Mouse (Mus musculus) frontal cortex, postnatal 36 days (tissue): ENCODE measurements around the gene Nrsn1.
"Not testable (repeated sequence)": the region's sequence is repeated elsewhere in the genome, so short reads cannot be mapped to it uniquely, and the experiment has no call there.

Experiments
- DNase-seq, 2 experiments: peaks; one replicate each; pipeline ENCODE4 v3.0.0; 2022; ENCODE audit warnings: low spot score in 2 of 2

The Nrsn1 gene

GRCm38 (mm10) chr13:25270402-25270801 lies at the start of gene Nrsn1:
Nrsn1 (minus strand) TSS chr13:25270502.
- not testable (repeated sequence) for DNase-seq

DNA sequence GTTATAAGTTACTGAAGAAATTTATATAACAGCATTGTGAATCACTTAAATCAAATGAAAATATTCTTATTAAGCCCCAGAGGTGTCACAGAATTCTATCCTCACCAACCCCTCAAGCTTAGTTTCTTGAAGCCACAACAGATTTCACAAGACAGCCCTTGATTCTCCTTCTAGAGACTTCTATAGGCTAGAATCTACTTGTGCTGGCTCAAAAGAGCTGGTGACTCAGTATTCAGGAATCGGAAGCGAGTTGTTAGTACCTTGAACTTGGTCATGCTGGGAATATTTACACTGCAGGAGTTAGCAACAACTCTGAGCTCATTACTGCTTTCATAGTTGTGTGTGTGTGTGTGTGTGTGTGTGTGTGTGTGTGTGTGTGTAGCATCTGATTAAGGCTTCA lies 41.8 kb upstream of the Nrsn1 start:
- no peak for DNase-seq

DNA sequence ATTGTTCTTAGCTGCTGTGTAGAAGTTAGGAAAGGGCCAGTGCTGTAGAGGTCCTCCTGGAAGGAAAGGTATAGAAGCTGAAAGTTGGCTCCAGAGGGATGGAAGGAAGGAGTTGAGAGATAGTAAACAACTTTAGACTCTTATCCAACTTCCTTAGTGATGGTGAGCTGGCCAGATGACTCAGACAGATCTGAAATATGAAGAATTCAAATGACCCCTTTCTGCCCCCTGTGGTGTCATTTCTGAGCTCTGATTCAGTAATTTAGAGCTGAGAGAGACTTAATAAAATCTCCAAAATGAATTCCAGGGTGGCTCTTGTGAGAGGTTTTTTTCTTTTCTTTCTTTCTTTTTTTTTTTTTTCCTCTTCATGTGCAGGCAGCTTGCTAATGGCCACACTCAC lies 39.8 kb upstream of the Nrsn1 start:
- no peak for DNase-seq

GRCm38 (mm10) chr13:25288736-25289135 lies 18.4 kb upstream of the Nrsn1 start:
- DNase-seq: no peak

DNA sequence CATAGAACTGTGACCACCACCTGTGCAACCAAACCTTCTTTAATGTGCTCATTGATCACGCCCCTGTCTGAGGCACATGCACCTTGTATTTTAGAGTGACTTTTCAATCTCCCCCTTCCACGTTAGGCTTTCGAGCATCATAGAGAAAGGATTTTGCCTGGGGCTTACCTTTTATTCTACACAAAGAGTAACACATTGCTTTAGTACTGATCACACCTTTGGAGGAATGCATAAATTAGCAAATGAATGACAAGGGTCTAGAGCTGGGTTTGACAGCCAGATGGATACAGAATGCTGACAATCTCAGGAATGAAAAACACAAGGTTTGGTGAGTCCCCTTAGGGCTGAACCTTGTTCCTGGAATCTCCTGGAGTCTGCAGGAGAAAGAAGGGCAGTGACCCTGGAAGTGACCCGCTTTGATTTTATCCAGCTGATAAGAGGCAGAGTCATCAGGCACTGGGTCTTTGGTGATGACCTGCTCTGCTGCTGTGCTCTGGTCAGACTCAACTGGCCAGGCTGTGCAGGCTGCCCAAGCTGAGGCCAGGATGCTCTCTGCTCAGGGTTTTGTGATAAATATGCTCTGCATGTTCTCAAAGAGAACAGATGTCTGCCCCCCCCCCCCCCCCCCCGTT lies 4.7 kb upstream of the Nrsn1 start:
- DNase-seq: no peak

DNA sequence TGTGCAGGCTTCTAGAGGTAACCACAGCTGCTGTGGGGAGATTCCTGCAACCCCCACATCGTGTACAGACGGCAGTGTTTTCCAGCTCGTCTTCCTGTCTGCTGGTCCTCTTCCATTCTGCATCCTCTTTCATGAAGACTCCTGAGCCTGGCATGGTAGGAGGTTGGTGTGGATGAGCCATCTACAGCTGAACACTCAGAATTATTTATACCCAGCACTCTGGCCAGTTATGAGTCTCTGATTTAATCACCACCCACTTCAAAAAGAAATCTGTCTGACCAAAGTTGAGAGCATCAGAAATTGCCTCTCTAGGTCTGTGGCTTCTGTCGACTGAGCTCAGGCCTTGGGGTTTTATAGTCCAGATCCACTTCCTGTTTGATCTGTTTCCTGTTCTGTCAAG lies 1.9 kb upstream of the Nrsn1 start:
- DNase-seq: no peak

GRCm38 (mm10) chr13:25269569-25270268 lies 583 bp downstream of the Nrsn1 start:
- DNase-seq: peak; percentile 68 to 73

DNA sequence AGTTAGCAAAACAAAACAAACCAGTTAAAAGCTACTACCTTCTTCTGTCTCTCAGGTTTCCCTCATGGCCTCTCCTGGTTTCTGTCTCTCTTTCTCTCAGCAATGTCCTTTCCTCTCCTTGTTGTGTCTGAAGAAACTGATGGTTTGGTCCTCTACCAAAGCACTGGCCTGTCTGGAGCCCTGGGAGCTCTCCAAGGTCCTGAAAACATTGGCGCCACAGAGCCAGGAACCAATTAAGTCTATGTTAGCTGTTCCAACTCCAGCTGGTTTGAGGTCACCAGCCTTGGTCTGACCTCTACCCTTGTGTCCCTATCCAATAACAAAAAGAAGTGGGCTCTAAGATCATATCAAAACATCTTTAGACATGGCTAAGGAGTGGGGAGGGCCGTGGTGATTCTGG lies 1.3 kb downstream of the Nrsn1 start:
- DNase-seq: peak in 1 of 2 experiments; percentile 33

GRCm38 (mm10) chr13:25262748-25263147 lies 7.6 kb downstream of the Nrsn1 start:
- DNase-seq: no peak

GRCm38 (mm10) chr13:25257608-25258007 lies 12.7 kb downstream of the Nrsn1 start:
- DNase-seq: no peak

DNA sequence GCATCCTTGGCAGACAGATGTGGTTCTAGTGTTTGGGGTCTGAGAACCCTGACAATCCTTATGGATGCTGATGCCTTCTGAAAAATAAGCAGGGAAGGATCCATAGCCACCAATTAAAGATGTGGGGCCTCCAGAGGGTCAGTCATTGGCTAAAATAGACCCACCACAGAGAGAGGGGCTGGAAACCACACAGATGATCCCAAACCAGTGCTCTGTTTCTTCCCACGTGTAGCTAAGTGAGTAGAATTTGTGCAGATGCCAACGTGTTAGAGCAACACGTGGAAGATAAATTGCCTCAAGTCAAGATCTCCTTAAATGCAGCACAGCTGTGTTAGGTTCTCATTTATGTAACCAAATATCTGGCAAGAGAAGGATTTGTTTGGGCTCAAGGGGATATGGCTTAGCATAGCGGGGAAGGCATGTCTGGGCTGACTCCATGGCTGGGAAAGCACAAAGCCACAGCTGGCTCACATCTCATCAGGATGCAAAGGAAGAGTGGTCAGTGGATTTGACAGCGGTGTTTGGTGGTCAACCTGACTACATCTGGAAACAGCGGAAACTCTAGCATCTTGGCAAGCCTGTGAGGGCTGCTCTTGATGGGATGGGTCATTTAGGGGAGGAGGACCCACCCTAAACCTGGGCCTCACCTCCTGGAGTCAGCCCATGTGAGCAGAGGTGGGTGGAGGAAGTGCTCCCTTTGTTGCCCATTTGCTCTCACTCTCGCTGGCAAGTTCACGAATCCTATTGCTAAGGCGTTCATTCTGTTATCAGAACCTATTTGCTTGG lies 15.6 kb downstream of the Nrsn1 start:
- DNase-seq: no peak

GRCm38 (mm10) chr13:25251893-25252292 lies 18.4 kb downstream of the Nrsn1 start:
- no peak for DNase-seq

DNA sequence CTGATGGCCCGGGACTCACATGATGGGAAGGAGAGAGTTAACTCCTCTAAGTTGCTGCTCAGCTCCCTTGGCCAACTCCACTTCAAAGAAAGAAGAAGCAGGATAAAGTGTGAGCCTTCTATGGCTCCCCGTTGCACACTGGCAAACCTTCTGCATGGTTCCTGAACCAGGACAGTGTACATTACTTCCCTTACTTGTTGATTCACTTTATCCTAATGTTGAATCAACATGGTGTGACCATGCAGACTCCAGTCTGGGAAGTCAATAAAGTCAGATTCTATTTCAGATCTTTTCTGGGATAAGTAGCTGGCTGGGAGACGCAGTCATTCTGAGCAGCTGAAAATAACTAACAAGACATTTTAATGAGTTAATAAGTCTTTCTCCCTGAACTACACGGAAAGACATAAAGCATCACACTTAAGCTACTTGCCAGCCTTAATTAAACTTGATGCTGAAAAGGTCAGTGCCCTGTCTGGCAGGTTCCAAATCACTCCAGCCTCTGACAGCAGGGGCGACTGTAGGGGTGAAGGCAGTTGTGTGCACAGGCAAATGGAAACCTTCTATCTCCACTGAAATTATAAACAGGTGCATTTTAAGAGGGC lies 50.0 kb downstream of the Nrsn1 start:
- no peak for DNase-seq

DNA sequence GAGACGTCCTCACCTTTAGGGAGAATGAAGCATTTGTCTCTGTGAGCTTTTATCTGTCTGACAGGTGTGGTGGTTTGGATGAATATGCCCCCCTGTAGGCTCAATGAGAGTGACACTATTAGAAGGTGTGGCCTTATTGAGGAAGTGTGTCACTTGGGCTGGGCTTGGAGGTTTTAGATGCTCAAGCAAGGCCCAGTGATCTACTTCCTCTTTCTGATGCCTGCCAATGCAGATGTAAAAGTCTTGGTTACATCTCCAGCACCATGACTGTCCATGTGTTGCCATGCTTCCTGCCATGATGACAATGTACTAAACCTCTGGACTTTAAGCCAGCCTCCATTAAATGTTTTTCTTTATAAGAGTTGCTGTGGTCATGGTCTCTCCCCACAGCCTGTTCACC lies 51.9 kb downstream of the Nrsn1 start:
- DNase-seq: no peak

GRCm38 (mm10) chr13:25206950-25207349 lies 63.4 kb downstream of the Nrsn1 start:
- no peak for DNase-seq
